Mouse (Mus musculus): ENCODE results near the gene Tox4. TPM values are rescaled to one million over a fixed set of nuclear protein-coding genes. Genes with fewer than 3 reads are reported as not detected.
"Not testable (repeated sequence)": the region's sequence is repeated elsewhere in the genome, so short reads cannot be mapped to it uniquely, and the experiment has no call there.

Tox4 gene
- polyA plus RNA-seq, 1 experiment from 2014 or later, result 46.9 TPM

- ATAC-seq, result peak; percentile 100
- WGBS, result under 1% methylated on average over 49 of the region's 54 CpGs
These were observed 21.3 kb upstream of the Tox4 start, which contains the start of gene Chd8 for GRCm38 (mm10) chr14:52257484-52258213. Gene Chd8, minus strand, starts transcription at chr14:52257780.

GRCm38 (mm10) chr14:52272781-52273180 lies 6.2 kb upstream of the Tox4 start:
- H3K4me3 ChIP-seq (ENCODE audit: low read length), result no peak overlapping the region
- H3K27me3 ChIP-seq (replicated peaks; ENCODE audit: control insufficient read depth, insufficient read depth, low read length), result no peaks in the 10 kb centered on the region
- H3K9ac ChIP-seq (ENCODE audit: low read depth, low read length), result no peak overlapping the region
- ATAC-seq, result no peak
- H3K36me3 ChIP-seq (ENCODE audit: control insufficient read depth, insufficient read depth, low read length), result peaks cover 19% of the 10 kb centered on the region
- 66% methylated on average over 3 of the region's 3 CpGs for WGBS
- H3K4me2 ChIP-seq (ENCODE audit: low read length), result no peak overlapping the region
- no peak overlapping the region for H3K27ac ChIP-seq (ENCODE audit: low read depth, low read length)
- H3K4me1 ChIP-seq (ENCODE audit: control insufficient read depth, insufficient read depth, low read depth, low read length), result no peaks in the 10 kb centered on the region
- H3K9me3 ChIP-seq (ENCODE audit: control insufficient read depth, low read length), result no peaks in the 10 kb centered on the region

More at GRCm38 (mm10) chr14:52257484-52258213, 21.3 kb upstream of the Tox4 start, which contains the start of gene Chd8:
- Histone ChIP-seq H3K27me3 (replicated peaks; ENCODE audit: control insufficient read depth, insufficient read depth, low read length) (no peaks in the 10 kb centered on the region), H3K4me1 (ENCODE audit: control insufficient read depth, insufficient read depth, low read depth, low read length) (peaks cover 12% of the 10 kb centered on the region), H3K9ac (ENCODE audit: low read depth, low read length) (peak within 1 kb of the TSS; percentile 85), H3K9me3 (ENCODE audit: control insufficient read depth, low read length) (no peaks in the 10 kb centered on the region), H3K27ac (ENCODE audit: low read depth, low read length) (peak within 1 kb of the TSS; percentile 94), H3K36me3 (ENCODE audit: control insufficient read depth, insufficient read depth, low read length) (peaks cover 5% of the 10 kb centered on the region), H3K4me3 (ENCODE audit: low read length) (peak within 1 kb of the TSS; percentile 55), H3K4me2 (ENCODE audit: low read length) (peak within 1 kb of the TSS; percentile 71)

DNA sequence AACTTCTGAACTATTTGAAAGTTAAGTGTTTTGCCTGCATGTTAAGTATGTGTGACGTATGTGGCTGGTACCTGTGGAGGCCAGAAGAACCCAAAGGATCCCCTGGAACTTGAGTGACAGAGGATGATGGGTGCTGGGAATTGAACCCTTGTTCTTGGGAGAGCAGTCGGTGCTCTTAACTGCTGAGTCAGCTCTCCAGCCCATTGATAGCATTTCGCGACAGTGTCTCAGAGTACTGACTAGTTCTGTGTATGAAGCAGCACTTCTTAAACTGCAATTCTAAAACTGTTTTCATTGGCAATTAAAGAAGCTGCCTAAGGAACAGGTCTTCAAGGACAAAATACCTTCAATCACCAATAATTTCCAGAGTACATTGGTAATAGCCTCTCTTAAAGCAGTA lies 1.7 kb upstream of the Tox4 start:
- Histone ChIP-seq H3K4me3 (ENCODE audit: low read length) (no peak overlapping the region), H3K36me3 (ENCODE audit: control insufficient read depth, insufficient read depth, low read length) (peaks cover 14% of the 10 kb centered on the region), H3K9me3 (ENCODE audit: control insufficient read depth, low read length) (no peaks in the 10 kb centered on the region), H3K27ac (ENCODE audit: low read depth, low read length) (no peak overlapping the region), H3K4me1 (ENCODE audit: control insufficient read depth, insufficient read depth, low read depth, low read length) (peaks cover 10% of the 10 kb centered on the region), H3K27me3 (replicated peaks; ENCODE audit: control insufficient read depth, insufficient read depth, low read length) (no peaks in the 10 kb centered on the region), H3K9ac (ENCODE audit: low read depth, low read length) (no peak overlapping the region), H3K4me2 (ENCODE audit: low read length) (no peak overlapping the region)
- 87% methylated on average over 4 of the region's 4 CpGs for WGBS
- ATAC-seq, result no peak

- Histone ChIP-seq H3K27me3 (replicated peaks; ENCODE audit: control insufficient read depth, insufficient read depth, low read length) (no peaks in the 10 kb centered on the region), H3K36me3 (ENCODE audit: control insufficient read depth, insufficient read depth, low read length) (peaks cover 8% of the 10 kb centered on the region; the same call in 1 of the 2 replicates), H3K9ac (ENCODE audit: low read depth, low read length) (peak overlapping the region; percentile 89), H3K9me3 (ENCODE audit: control insufficient read depth, low read length) (no peaks in the 10 kb centered on the region), H3K4me2 (ENCODE audit: low read length) (peak overlapping the region; percentile 60), H3K27ac (ENCODE audit: low read depth, low read length) (peak overlapping the region; percentile 84), H3K4me3 (ENCODE audit: low read length) (peak overlapping the region; percentile 90), H3K4me1 (ENCODE audit: control insufficient read depth, insufficient read depth, low read depth, low read length) (peaks cover 10% of the 10 kb centered on the region)
- no peak for ATAC-seq
- 0% methylated on average over 21 of the region's 21 CpGs for WGBS
These were observed 788 bp downstream of the Tox4 start for GRCm38 (mm10) chr14:52279747-52280120.

GRCm38 (mm10) chr14:52283629-52284028 lies 4.7 kb downstream of the Tox4 start:
- Histone ChIP-seq H3K4me1 (ENCODE audit: control insufficient read depth, insufficient read depth, low read depth, low read length) (peaks cover 8% of the 10 kb centered on the region), H3K27ac (ENCODE audit: low read depth, low read length) (no peak overlapping the region), H3K27me3 (replicated peaks; ENCODE audit: control insufficient read depth, insufficient read depth, low read length) (no peaks in the 10 kb centered on the region), H3K9ac (ENCODE audit: low read depth, low read length) (no peak overlapping the region), H3K4me2 (ENCODE audit: low read length) (no peak overlapping the region), H3K36me3 (ENCODE audit: control insufficient read depth, insufficient read depth, low read length) (peaks cover 22% of the 10 kb centered on the region), H3K9me3 (ENCODE audit: control insufficient read depth, low read length) (no peaks in the 10 kb centered on the region), H3K4me3 (ENCODE audit: low read length) (no peak overlapping the region)
- ATAC-seq, result no peak
- 90% methylated on average over 5 of the region's 5 CpGs for WGBS

GRCm38 (mm10) chr14:52284191-52284590 lies 5.2 kb downstream of the Tox4 start:
- no peak overlapping the region for H3K4me2 ChIP-seq (ENCODE audit: low read length)
- peaks cover 24% of the 10 kb centered on the region for H3K36me3 ChIP-seq (ENCODE audit: control insufficient read depth, insufficient read depth, low read length)
- no peak overlapping the region for H3K27ac ChIP-seq (ENCODE audit: low read depth, low read length)
- no peak overlapping the region for H3K9ac ChIP-seq (ENCODE audit: low read depth, low read length)
- ATAC-seq, result no peak
- WGBS, result 92% methylated on average over 3 of the region's 3 CpGs
- H3K27me3 ChIP-seq (replicated peaks; ENCODE audit: control insufficient read depth, insufficient read depth, low read length), result no peaks in the 10 kb centered on the region
- H3K4me1 ChIP-seq (ENCODE audit: control insufficient read depth, insufficient read depth, low read depth, low read length), result peaks cover 8% of the 10 kb centered on the region
- no peaks in the 10 kb centered on the region for H3K9me3 ChIP-seq (ENCODE audit: control insufficient read depth, low read length)
- H3K4me3 ChIP-seq (ENCODE audit: low read length), result no peak overlapping the region

DNA sequence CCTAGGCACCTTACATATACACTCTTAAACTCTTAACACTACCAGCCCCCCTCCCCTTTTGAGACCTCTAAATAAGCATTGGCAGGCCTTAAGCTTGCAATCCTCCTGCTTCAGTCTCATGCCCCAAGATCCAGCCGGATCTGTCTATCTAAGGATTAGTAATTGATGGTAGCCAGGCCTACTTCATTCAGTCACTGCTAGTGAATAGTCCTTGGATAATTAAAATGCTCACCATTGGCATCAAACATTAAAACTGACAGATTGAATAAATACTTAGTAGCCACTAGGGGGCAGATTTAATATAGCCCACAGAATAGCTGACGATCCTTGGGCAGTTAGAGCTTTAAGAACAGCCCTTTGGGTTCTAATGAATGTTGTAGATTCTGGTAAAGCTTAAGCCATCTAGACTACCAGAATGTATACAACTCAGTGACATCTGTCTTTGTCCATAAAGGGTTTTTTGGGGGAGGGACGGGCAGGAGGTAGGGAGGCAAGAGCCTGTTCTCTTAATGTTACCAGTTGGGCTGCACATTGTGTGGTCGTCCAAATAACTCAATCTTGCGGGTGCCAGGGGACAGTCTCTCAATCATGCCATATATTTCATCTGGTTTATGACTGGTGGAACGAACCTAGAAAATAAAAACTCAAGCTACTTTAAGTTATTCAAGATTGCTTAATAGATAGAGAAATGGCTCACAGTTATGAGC lies 16.8 kb downstream of the Tox4 start:
- Histone ChIP-seq H3K4me2 (ENCODE audit: low read length) (no peak overlapping the region), H3K4me1 (ENCODE audit: control insufficient read depth, insufficient read depth, low read depth, low read length) (no peaks in the 10 kb centered on the region), H3K36me3 (ENCODE audit: control insufficient read depth, insufficient read depth, low read length) (peaks cover 36% of the 10 kb centered on the region), H3K27me3 (replicated peaks; ENCODE audit: control insufficient read depth, insufficient read depth, low read length) (no peaks in the 10 kb centered on the region), H3K9ac (ENCODE audit: low read depth, low read length) (no peak overlapping the region), H3K27ac (ENCODE audit: low read depth, low read length) (no peak overlapping the region), H3K4me3 (ENCODE audit: low read length) (no peak overlapping the region), H3K9me3 (ENCODE audit: control insufficient read depth, low read length) (no peaks in the 10 kb centered on the region)
- WGBS, result 61% methylated on average over 6 of the region's 6 CpGs
- ATAC-seq, result peak; percentile 57

DNA sequence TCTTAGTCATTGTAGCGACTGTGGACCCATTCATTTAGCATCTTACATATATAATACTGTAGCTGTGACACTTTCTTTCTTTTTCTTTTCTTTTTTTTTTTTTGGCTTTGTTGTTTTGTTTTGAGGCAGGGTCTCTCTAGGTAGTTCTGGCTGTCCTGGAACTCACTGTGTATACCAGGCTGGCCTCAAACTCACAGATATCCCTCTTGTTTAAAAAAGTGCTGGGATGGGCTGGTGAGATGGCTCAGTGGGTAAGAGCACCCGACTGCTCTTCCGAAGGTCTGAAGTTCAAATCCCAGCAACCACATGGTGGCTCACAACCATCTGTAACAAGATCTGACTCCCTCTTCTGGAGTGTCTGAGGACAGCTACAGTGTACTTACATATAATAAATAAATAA lies 24.6 kb downstream of the Tox4 start:
- ATAC-seq; H3K9ac ChIP-seq (ENCODE audit: low read depth, low read length); H3K4me2 ChIP-seq (ENCODE audit: low read length); H3K27ac ChIP-seq (ENCODE audit: low read depth, low read length); H3K27me3 ChIP-seq (replicated peaks; ENCODE audit: control insufficient read depth, insufficient read depth, low read length); H3K9me3 ChIP-seq (ENCODE audit: control insufficient read depth, low read length); H3K4me1 ChIP-seq (ENCODE audit: control insufficient read depth, insufficient read depth, low read depth, low read length); H3K4me3 ChIP-seq (ENCODE audit: low read length): not testable (repeated sequence)
- WGBS, result 86% methylated on average over 3 of the region's 3 CpGs
- peaks cover 10% of the 10 kb centered on the region for H3K36me3 ChIP-seq (ENCODE audit: control insufficient read depth, insufficient read depth, low read length)

- Histone ChIP-seq H3K4me3 (ENCODE audit: low read length) (peak within 1 kb of the TSS; percentile 77), H3K4me1 (ENCODE audit: control insufficient read depth, insufficient read depth, low read depth, low read length) (peaks cover 3% of the 10 kb centered on the region), H3K4me2 (ENCODE audit: low read length) (peak within 1 kb of the TSS; percentile 77), H3K27ac (ENCODE audit: low read depth, low read length) (peak within 1 kb of the TSS; percentile 86), H3K9me3 (ENCODE audit: control insufficient read depth, low read length) (no peaks in the 10 kb centered on the region), H3K36me3 (ENCODE audit: control insufficient read depth, insufficient read depth, low read length) (peaks cover 5% of the 10 kb centered on the region), H3K9ac (ENCODE audit: low read depth, low read length) (peak within 1 kb of the TSS; percentile 81), H3K27me3 (replicated peaks; ENCODE audit: control insufficient read depth, insufficient read depth, low read length) (no peaks in the 10 kb centered on the region)
- WGBS, result under 1% methylated on average over 46 of the region's 46 CpGs
- ATAC-seq, result peak; percentile 96
These were observed 25.8 kb downstream of the Tox4 start, which contains the start of gene Mettl3 for GRCm38 (mm10) chr14:52304644-52305271. Gene Mettl3, minus strand, starts transcription at chr14:52305128.

Data from hindbrain, embryonic 16.5 days (tissue).